Mouse (Mus musculus) layer of hippocampus, postnatal 36 days (tissue): ENCODE data around the gene Zpbp2. TPM values are rescaled to one million over a fixed set of nuclear protein-coding genes. Genes with fewer than 3 reads are reported as not detected.

Experiments used
- DNase-seq, 2 experiments: peaks; one replicate each; pipeline ENCODE4 v3.0.0; 2022
- total RNA-seq, 2 experiments: library from RNA; stranded (reverse); gene quantifications; 2 replicates each; pipeline ENCODE4 v1.2.3; 2021

Zpbp2 gene
- total RNA-seq, 2 experiments from 2014 or later = not detected

DNA sequence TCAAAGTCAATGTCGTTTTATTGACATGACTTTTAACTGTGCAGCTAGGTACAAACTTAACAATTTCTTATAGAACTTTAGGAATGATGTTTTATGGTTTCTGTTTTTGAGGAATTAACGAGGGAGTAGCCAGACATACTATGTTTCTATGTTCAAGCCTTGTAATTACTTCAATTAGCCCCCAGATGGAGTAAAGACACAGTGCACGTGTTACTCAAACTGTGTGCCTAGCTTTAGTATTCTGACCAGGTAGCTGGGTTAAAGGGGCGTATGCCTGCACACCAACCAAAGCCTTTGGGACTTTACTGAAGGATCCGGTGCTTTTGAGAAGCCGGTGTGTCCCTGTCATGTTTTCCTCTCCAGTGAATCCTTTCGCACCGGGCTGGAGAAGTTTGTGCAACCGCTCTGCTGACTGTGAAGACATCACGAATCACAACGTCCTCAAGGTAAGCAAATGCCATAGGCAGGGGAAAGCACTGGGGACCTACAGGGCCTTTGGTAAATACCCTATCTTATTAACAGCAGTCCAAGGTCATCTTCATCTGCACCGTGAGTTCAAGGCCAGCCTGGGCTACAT is 4.3 kb downstream of the Zpbp2 start:
- DNase-seq = no peak

DNA sequence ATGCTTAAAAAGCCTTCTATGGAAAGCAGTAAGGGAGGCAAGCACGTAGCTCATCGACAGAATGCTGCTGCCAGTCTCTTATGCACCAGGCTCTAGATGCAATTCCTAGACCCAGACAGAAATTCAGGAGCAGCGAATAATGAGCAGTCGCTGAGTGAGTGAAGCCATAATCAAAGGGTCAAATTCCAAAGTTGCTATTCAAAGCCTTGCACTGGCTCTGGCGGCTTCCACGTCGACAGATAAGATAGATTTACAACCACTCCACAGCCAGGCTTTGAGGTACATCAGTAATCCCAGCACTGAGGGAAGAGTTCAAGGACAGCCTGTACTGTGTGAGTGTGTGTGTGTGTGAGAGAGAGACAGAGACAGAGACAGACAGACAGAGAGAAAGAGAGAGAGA is 10.0 kb downstream of the Zpbp2 start:
- DNase-seq = no peak

DNA sequence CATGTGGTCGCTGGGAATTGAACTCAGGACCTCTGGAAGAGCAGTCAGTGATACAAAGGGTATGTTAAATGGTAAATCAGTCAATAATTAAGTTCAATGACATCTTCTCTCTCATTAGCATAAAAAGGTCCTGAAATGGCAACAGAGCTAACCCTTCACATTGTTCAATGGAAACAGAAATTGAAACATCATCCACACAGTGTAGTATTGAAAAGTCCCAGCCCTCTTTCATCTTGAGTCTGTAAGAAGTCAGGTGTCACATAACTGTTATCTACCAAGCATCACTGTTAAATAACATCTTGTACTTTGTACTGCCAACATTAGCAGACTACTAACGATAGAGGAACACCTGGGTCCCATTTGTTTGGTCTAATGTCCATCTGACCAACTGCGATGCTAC is 12.1 kb downstream of the Zpbp2 start:
- DNase-seq = no peak

DNA sequence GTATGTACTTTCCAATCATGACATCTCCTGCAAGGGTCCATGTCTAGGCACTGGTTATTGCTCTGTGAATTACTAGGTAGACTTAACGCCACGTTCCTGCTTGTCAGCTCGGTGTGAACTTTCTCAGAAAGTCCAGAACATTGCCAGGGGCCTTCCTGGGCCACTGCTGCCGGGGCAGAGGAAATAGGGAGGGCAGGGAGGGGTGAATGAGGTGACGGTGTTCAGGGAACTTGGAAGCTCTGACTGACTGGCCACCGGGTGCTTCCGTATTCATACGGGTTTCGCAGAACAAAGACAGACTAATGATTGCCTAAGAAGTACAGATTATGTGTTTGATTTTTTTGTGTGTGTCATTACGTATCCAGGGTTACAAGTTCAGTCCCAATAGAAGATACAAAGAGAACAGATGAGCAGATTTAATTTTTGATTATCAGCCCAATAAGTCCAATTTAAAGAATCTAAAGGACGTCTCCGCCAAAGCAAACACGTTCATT is 13.1 kb downstream of the Zpbp2 start:
- no peak for DNase-seq

DNA sequence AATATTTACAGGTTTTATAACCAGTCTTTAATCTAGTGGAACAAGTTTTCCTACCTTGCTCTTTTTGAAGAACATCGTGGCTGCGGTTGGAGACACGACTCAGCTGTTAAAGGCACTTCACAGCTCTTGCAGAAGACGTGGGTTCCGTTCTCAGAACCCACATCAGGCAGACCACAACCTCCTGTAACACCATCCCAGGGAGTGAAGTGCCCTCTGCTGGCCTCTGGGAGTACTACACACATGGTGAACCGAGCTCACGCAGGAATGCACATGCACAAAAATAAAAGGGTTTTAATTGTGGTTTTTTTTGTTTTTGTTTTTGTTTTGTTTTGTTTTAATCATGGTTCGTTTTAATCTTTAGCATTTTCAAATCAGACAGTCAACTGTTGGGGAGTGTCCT is 17.4 kb downstream of the Zpbp2 start:
- no peak for DNase-seq

DNA sequence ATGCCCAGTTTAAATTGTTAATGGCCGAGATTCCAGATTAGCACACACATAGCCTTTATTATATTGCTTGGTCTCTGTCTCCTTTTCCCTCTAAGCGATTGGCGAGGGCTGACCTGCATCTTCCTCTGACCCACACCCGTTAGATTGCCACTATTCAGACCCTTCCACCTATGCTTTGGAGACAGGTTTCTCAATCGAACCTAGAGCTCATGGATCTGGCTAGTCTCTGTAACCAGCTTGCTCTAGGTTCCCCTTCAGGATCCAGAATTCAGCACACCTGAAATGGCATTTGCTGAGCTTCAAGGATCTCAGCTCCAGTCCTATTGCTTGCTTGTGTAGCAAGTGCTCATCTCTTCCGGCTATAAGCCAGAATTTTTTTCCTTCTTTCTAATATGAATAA is 18.6 kb downstream of the Zpbp2 start:
- no peak for DNase-seq

DNA sequence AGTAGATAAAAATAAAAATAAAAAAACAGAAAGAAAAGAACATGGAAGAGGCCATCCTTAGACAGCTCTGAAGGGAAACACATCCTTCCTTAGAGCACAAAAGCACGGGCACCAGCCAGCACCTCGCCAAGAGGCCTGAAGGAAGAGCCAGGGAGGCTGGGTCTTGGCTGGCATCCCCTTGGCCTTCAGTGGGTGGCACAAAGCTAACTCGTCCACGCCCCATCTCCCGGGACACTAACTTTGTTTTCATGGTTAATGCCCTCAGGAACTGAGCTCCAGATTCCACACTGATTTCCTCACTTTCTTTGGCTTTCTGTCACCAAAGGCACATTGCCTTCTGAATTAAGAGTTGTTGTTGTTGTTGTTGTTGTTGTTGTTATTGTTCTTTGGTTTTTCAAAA is 26.9 kb downstream of the Zpbp2 start:
- DNase-seq = no peak

DNA sequence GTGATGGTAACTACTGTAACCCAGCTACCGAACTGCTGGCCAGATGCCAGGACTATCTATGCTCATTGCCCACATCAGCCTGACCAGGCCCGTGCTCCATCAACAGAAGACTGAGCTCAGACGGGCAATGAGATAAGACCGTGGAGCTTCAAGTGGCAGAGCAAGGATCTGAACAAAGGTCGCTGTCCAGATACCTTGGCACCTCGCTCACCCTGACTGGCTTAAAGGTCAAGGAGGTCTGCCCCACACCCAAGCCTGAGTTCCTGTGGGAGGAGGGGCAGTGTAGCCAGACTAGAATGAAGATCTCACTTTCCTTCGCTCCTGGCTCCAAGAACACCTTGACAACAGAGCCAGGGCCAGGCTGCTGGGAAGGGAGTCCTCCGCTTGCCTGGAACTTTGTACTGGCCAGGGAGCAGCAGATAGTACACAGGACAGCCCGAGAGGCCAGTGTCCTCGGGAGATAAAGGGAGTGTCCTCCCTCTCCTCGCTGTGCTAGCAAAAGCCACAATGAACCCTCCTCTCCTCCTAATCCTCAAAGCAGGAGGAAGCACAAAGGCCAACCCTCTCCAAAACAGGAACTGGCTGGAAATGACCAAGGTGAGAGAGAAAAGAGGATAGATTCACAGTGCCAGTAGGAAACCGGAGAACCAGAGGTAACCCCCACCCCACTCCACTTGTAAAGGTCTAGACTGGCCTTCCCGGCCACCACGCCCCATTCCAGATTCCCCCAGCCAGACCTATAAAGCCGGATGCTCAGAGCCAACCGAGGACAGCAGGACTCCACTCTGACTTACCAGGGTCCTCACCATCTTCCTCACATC is 29.6 kb downstream of the Zpbp2 start:
- DNase-seq = no peak

DNA sequence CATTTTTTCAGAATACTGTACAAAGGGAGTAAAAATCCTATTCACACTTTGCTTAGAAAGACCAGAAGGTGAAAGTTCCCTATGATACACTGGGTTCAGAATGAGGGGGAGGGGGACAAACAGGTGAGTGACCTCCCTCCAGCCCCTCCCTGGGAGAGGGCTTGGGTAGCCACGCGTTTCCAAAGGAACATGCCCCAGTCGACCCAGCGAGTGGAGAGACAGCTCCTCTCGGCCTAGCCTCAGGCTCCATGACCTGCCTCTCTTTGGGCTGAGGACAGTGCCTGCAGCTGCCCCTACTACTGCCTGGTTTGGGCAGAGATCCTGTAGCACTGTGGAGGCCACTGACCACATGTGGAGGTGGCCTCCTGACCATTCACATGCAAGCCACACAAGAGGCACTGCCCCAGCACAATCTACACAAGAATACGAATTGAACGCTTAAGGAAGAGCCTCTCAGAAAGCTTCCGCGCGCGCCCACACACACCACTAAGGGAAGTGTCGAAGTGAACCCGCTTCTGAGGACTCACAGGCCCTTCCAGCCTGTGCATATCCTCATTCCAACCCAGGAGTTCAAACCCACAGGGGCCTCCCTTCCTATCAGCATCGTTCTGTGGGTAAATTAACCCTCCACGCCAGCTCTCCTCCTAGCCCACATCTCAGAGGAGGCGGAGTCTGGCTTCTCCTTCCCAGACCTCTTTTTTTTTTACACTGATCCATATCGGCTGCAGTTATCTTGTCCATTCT is 30.6 kb downstream of the Zpbp2 start:
- no peak for DNase-seq

DNA sequence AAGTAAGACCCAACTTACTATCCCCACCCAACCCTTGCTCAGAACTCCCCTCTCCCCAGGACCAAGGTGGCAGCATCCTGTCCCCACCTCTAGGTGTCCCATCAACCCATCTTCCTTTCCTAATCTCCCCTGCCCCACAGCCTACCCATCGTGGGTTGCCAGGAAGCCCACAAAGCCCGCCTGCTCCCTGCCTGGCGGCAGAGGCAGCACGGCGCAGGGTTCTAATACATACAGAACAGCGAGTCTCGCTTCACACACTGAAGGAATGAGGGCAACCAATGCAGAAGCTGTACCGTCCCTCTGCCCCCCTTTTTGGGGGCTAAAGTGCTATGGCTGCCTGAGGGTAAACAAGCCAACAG is 31.1 kb downstream of the Zpbp2 start:
- DNase-seq = no peak

DNA sequence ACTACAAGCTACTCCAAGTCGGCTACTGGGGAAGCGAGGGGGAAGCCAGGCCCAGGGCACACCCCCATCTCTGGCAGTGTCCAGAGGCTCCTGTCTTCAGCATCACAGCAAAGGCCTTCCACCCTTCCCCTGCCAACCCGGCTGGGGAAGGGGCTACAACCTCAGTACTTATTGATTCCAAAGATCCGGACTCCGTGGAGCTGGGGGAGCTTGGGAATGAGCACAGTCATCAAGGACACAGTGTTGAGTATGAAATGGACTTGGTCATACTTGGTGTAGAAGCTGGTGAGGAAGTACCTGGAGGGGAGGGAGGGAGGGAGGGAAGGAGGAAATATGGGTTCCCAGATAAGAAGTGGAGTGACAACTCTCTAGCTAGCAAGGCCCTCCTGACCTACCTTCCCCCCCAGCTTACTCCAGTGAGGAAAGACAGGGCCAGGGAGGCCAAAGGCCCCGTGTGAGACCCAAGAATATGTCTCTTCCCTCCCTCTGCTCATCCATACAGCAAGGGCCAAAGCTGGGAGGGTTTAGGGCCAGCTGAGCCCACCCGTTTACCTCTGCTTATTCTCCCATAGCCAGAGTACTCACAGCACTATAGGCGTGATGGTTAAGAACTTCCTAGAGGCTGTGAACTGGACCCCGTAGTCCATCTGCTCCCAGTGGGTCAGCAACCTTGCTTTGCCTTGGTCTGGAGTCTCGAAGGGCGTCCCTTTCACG is 31.8 kb downstream of the Zpbp2 start:
- no peak for DNase-seq

DNA sequence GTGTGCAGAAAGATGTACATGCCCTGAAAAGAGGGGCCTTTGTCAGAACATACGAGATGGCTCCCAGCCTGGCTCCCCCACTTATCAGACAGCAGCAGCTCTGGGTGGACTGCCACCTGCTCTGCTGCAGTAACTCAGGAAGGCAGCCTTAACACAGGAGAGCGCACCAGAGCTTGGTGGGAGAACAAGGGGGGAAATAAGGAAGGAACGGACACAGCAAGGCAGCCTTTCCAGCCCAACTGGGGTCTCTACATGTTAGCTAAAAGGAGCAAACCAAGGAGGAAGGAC is 32.3 kb downstream of the Zpbp2 start:
- no peak for DNase-seq

DNA sequence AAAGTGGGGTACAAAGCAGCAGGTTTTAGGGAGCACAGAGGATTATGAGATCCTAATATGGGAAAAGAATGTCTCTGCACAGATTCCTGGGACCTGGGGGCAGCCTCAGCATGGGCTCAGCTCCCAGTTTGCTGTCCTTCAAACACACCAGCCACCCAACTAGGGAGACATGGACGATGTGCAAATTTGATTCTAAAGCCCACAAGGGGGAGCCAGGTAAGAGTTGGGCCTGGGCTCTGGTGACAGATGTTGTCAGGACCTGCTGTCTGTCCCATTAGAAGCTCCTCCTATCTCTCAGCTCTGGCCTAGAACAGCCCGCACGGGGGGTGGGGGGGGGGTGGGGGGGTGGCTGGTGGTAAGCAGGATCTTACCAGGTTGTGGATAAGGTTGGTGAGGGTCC is 32.7 kb downstream of the Zpbp2 start:
- DNase-seq = no peak

DNA sequence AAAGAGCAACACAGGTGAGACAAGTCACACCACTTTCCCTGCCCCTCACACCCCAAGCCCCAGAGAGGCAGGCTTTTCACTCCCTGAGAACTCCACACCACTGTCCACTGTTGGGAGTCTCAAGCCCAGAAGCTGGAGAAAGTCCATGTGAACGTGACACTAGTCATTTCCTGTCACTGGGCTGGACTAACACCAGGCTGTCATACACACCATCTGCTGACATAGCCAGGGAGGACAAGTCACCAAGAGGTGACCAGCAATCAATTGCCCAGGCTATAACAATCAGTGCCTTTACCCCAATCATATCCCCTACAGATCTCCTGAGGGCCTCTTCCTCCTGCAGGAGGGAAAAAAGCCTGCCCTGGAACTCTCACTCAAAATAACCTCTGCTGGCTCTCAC is 33.2 kb downstream of the Zpbp2 start:
- DNase-seq = no peak

DNA sequence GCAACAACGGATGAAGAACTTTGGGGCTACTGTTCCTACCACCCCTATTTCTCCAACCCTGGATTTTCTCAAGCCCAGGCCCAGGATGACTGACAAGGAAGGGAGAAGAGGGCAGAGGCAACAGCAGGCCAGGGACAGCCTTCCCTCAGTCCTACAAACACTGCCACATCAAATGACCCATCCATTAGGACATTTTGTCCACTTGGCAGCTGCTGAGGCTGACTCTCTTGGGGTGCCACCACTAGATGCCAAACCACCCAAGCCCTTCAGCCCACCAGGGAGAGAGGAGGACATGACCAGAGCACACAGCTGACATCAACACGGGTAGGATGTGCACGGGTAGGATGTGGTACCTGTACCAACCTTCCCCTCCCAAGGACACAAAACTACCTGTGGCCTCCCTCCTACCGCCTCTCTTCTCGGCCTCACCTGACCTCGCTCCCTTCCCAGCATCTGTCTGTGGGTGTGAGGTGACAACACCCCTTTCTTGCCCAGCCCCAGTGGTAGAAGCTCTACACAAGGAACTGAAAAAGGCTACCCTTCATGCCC is 33.8 kb downstream of the Zpbp2 start:
- no peak for DNase-seq

DNA sequence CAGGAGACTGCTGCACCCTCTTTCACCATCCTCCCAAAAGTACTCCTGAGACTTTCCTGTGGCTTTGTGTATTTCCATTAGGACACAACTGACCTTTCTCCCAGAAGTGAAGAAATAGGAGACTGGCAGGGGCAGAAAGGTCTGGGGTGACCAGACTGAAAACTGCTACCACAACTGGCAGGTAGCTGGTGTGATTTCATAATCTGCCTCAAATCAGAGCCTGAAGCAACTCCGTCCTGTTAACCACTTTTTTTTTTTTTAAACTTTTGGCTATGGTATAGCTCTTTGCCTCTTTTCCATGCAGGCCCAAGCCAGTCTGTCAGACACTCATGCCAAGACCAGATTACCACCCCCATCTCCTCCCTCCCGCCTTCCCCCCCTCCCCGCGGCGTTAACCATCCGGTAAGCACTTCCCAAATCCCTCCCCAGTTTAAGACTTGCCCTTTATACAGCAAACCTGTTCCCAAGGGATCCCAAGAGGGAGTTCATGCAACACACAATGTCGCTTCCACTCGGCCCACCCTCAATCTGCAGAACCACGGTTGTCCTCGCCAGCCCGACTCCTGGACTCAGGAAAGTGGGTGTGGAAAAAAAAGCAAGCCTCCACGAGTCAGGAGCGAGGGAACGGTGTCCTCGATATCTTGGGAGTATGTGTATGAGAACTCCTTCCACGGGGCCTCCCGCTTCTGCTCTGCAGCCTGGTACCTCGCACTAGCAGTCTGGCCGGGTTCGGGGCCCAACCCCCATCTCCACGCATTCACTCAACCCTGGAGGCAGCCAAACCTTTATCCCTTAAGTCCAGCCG is 35.4 kb downstream of the Zpbp2 start:
- peak in 1 of 2 experiments; percentile 30 for DNase-seq

DNA sequence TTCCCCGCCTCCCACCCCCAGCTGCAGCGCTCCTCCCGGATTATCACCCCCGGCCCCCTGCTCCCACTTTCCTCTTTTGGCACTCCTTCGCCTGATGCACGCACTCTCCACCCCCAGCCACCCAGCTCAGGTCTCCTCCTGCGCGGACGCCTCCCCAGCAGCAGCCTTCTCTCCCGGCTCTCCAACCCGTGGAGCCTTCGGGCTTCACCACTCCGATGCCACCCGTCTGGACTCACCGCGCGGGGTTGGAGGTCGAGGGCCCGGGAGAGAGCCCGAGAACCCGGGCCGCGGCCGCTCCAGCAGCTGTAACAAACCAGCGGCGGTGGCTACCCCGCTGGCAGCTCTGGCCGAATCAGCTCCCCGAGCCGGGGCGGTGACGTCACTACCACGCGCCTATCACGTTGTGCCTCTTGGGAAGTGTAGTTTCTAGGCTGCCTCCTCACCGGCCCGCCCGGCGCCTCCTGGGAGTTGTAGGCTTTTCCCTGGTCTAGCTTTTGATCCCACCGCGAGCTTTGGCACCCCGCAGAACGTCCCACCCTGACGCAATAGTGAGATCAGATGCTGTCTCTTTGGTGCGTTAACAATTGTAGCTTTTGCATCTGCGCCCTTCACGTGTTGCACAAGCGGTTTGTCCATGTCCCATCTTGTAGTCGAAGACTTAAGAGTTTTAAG is 36.1 kb downstream of the Zpbp2 start, which contains the start of gene Ormdl3:
Ormdl3 (minus strand) TSS at position 477 of the 672 bp plus-strand sequence.
- peak; percentile 97 to 98 for DNase-seq

DNA sequence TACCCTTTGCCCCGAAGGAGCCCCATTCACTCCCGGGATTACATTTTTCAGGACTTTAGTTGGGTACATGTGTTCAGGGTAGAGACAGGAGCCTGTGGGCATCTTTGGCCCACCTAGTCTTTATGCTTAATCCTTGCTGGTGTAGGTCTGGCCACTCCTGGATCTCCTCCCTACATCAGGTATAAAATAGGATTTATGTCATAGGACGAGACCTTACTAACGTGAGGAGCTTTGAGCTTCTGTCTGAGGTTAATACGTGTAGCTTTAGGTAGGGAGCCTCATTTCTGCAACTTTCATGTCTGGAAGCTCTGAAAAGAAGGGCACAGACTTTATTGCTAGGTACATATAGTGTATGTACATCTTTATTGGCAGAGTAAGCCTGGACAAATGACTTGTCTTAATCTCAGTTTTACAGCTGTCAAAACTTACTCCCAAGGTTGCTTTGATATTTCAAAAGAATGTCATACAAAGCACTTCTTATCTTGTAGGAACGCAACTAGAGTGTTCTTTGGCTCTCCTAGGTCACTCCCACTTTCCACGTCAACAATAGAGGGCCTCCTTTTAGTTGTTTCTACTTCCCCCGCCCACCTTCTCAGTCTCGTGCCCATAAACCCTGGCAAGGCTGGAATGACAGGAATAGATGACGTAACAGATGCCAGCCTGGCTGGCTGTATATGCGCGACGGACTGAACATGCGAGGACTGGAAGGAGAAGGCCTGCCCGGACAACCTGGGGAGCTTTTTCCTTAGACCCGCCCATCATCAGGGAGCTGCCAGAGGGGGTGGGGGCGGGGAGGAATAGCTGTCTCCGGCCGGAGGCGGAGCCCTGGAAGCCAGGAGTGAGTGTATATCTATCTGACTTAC is 37.0 kb downstream of the Zpbp2 start:
- peak; percentile 52 to 53 for DNase-seq

DNA sequence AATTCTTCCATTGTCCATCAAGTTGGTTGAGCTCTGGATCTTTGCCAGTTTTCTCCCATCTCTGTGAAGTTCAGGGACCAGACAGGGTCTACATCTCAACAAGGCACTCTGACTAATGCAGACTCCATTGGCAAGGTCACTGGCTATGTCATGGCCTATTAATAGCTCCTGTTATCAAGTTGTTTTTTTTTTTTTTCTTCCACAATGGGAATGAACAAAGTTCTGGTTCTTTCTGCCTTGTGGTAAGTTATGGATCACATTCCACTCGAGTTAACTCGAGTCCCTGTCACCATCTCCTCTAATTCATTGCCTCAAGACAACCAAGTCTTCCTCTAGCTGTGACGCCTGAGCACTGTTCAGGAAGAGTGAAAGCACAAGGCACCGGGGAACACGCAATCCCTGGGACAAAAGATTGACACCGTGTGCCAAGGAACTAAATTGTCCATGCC is 38.0 kb downstream of the Zpbp2 start:
- DNase-seq = no peak

DNA sequence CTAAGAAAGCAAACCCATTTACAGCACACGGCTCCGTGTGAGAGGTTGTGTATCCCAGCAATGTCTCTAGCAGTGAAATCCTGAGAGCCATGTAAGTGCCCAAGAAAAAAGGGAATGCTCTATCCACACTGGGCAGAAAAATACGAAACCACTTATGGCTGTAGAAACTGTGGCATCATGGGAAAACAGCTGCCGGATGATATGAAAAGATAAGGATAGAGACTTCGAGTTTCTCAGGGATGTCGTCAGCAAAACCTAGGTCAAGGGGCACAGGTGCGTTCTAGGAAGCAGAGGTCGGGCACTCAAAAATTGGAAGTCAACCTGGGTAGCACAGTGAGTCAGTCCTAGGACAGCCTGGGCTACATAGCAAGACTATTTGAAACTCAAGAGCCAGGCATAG is 38.4 kb downstream of the Zpbp2 start:
- DNase-seq = no peak
